Mouse (Mus musculus): ENCODE results near the gene Cdpf1. TPM values are rescaled to one million over a fixed set of nuclear protein-coding genes. Genes with fewer than 3 reads are reported as not detected.
A peak's percentile ranks its signal among the peaks of the same experiment; 100 is the strongest.

Gene Cdpf1
- polyA plus RNA-seq, 1 experiment from 2014 or later, result 19.8 TPM

GRCm38 (mm10) chr15:85829470-85829869 is 18.0 kb upstream of the Cdpf1 start:
- no peak overlapping the region for H3K27ac ChIP-seq (replicated peaks)
- 75% methylated on average over 5 of the region's 5 CpGs for WGBS
- no peak overlapping the region for H3K4me3 ChIP-seq
- ATAC-seq (ENCODE audit: low FRiP score, low read depth), result no peak
- no peak overlapping the region for H3K9ac ChIP-seq (replicated peaks)
- H3K9me3 ChIP-seq, result no peaks in the 10 kb centered on the region
- no peak overlapping the region for H3K4me2 ChIP-seq (replicated peaks)
- H3K27me3 ChIP-seq, result 0 out of 2 replicates have a peak, but pooled peaks cover 6% of the 10 kb centered on the region
- peaks cover 14% of the 10 kb centered on the region for H3K4me1 ChIP-seq
- H3K36me3 ChIP-seq, result no peaks in the 10 kb centered on the region

GRCm38 (mm10) chr15:85828071-85828470 is 16.6 kb upstream of the Cdpf1 start:
- Histone ChIP-seq H3K36me3 (no peaks in the 10 kb centered on the region), H3K4me3 (no peak overlapping the region), H3K9ac (replicated peaks) (no peak overlapping the region), H3K27me3 (0 out of 2 replicates have a peak, but pooled peaks cover 6% of the 10 kb centered on the region), H3K4me2 (replicated peaks) (no peak overlapping the region), H3K4me1 (peaks cover 14% of the 10 kb centered on the region), H3K9me3 (no peaks in the 10 kb centered on the region), H3K27ac (replicated peaks) (no peak overlapping the region)
- no peak for ATAC-seq (ENCODE audit: low FRiP score, low read depth)
- 84% methylated on average over 4 of the region's 4 CpGs for WGBS

GRCm38 (mm10) chr15:85826676-85827075 is 15.2 kb upstream of the Cdpf1 start:
- WGBS, result 74% methylated on average over 5 of the region's 5 CpGs
- H3K9me3 ChIP-seq, result no peaks in the 10 kb centered on the region
- H3K4me1 ChIP-seq, result peaks cover 9% of the 10 kb centered on the region
- H3K27ac ChIP-seq (replicated peaks), result no peak overlapping the region
- ATAC-seq (ENCODE audit: low FRiP score, low read depth), result no peak
- peaks cover 13% of the 10 kb centered on the region for H3K27me3 ChIP-seq
- no peaks in the 10 kb centered on the region for H3K36me3 ChIP-seq
- H3K4me2 ChIP-seq (replicated peaks), result no peak overlapping the region
- H3K4me3 ChIP-seq, result no peak overlapping the region
- no peak overlapping the region for H3K9ac ChIP-seq (replicated peaks)

- Histone ChIP-seq H3K36me3 (no peaks in the 10 kb centered on the region), H3K4me3 (peak overlapping the region; percentile 55), H3K4me1 (peaks cover 13% of the 10 kb centered on the region), H3K27ac (replicated peaks) (no peak overlapping the region), H3K27me3 (peaks cover 30% of the 10 kb centered on the region), H3K9me3 (0 out of 2 replicates have a peak, but pooled peaks cover 2% of the 10 kb centered on the region), H3K9ac (replicated peaks) (no peak overlapping the region), H3K4me2 (replicated peaks) (peak overlapping the region; percentile 94)
- no peak for ATAC-seq (ENCODE audit: low FRiP score, low read depth)
- WGBS, result 16% methylated on average over 4 of the region's 4 CpGs
Measured at GRCm38 (mm10) chr15:85822011-85822359, 10.5 kb upstream of the Cdpf1 start.

- WGBS, result 2% methylated on average over 61 of the region's 65 CpGs
- no peak within 1 kb of the TSS for H3K27ac ChIP-seq (replicated peaks)
Measured at GRCm38 (mm10) chr15:85821203-85822010, 9.9 kb upstream of the Cdpf1 start, which contains the start of gene Pkdrej. TSS of gene Pkdrej (minus strand) at chr15:85821734.

GRCm38 (mm10) chr15:85813428-85813827 is 1.9 kb upstream of the Cdpf1 start:
- Histone ChIP-seq H3K4me3 (no peak overlapping the region), H3K9ac (replicated peaks) (no peak overlapping the region), H3K4me1 (peaks cover 6% of the 10 kb centered on the region), H3K27ac (replicated peaks) (no peak overlapping the region), H3K27me3 (0 out of 2 replicates have a peak, but pooled peaks cover 7% of the 10 kb centered on the region), H3K9me3 (0 out of 2 replicates have a peak, but pooled peaks cover 10% of the 10 kb centered on the region), H3K36me3 (no peaks in the 10 kb centered on the region), H3K4me2 (replicated peaks) (no peak overlapping the region)
- no peak for ATAC-seq (ENCODE audit: low FRiP score, low read depth)
- 79% methylated on average over 10 of the region's 10 CpGs for WGBS

More at GRCm38 (mm10) chr15:85821203-85822010, 9.9 kb upstream of the Cdpf1 start, which contains the start of gene Pkdrej:
- ATAC-seq (ENCODE audit: low FRiP score, low read depth), result peak; percentile 65; the same call in 1 of the 2 replicates
- Histone ChIP-seq H3K4me1 (peaks cover 13% of the 10 kb centered on the region), H3K9me3 (0 out of 2 replicates have a peak, but pooled peaks cover 8% of the 10 kb centered on the region), H3K27me3 (peaks cover 33% of the 10 kb centered on the region), H3K36me3 (no peaks in the 10 kb centered on the region), H3K4me3 (peak within 1 kb of the TSS; percentile 55), H3K4me2 (replicated peaks) (peak within 1 kb of the TSS; percentile 94), H3K9ac (replicated peaks) (peak within 1 kb of the TSS; percentile 75)

GRCm38 (mm10) chr15:85810806-85811521 is 533 bp downstream of the Cdpf1 start:
- Histone ChIP-seq H3K27me3 (no peaks in the 10 kb centered on the region), H3K27ac (replicated peaks) (peak overlapping the region; percentile 80), H3K9ac (replicated peaks) (peak overlapping the region; percentile 75), H3K4me2 (replicated peaks) (peak overlapping the region; percentile 72), H3K4me3 (peak overlapping the region; percentile 70), H3K9me3 (no peaks in the 10 kb centered on the region), H3K4me1 (peaks cover 6% of the 10 kb centered on the region), H3K36me3 (no peaks in the 10 kb centered on the region)
- WGBS, result 6% methylated on average over 36 of the region's 36 CpGs
- peak; percentile 91 for ATAC-seq (ENCODE audit: low FRiP score, low read depth)

- Histone ChIP-seq H3K27ac (replicated peaks) (0 out of 2 replicates have a peak overlapping the region, but pooled peaks have one; percentile 80), H3K4me2 (replicated peaks) (peak overlapping the region; percentile 72), H3K4me1 (peaks cover 6% of the 10 kb centered on the region), H3K9me3 (no peaks in the 10 kb centered on the region), H3K36me3 (no peaks in the 10 kb centered on the region), H3K4me3 (peak overlapping the region; percentile 70; the same call in 1 of the 2 replicates), H3K27me3 (no peaks in the 10 kb centered on the region), H3K9ac (replicated peaks) (peak overlapping the region; percentile 75; the same call in 1 of the 2 replicates)
- 84% methylated on average over 5 of the region's 5 CpGs for WGBS
- no peak for ATAC-seq (ENCODE audit: low FRiP score, low read depth)
Measured at GRCm38 (mm10) chr15:85810462-85810805, 1.1 kb downstream of the Cdpf1 start.

- Histone ChIP-seq H3K9ac (replicated peaks) (no peak overlapping the region), H3K4me2 (replicated peaks) (no peak overlapping the region), H3K4me3 (no peak overlapping the region), H3K36me3 (no peaks in the 10 kb centered on the region), H3K9me3 (no peaks in the 10 kb centered on the region), H3K27me3 (no peaks in the 10 kb centered on the region), H3K4me1 (peaks cover 6% of the 10 kb centered on the region), H3K27ac (replicated peaks) (no peak overlapping the region)
- no peak for ATAC-seq (ENCODE audit: low FRiP score, low read depth)
- WGBS, result 91% methylated on average over 12 of the region's 12 CpGs
Measured at GRCm38 (mm10) chr15:85809091-85809490, 2.4 kb downstream of the Cdpf1 start.

GRCm38 (mm10) chr15:85808434-85808833 is 3.1 kb downstream of the Cdpf1 start:
- ATAC-seq (ENCODE audit: low FRiP score, low read depth), result no peak
- no peaks in the 10 kb centered on the region for H3K36me3 ChIP-seq
- no peaks in the 10 kb centered on the region for H3K27me3 ChIP-seq
- H3K4me1 ChIP-seq, result peaks cover 6% of the 10 kb centered on the region
- no peak overlapping the region for H3K4me3 ChIP-seq
- no peaks in the 10 kb centered on the region for H3K9me3 ChIP-seq
- no peak overlapping the region for H3K9ac ChIP-seq (replicated peaks)
- WGBS, result 38% methylated on average over 8 of the region's 8 CpGs
- no peak overlapping the region for H3K4me2 ChIP-seq (replicated peaks)
- no peak overlapping the region for H3K27ac ChIP-seq (replicated peaks)

- H3K27me3 ChIP-seq, result no peaks in the 10 kb centered on the region
- H3K4me3 ChIP-seq, result no peak overlapping the region
- no peaks in the 10 kb centered on the region for H3K9me3 ChIP-seq
- H3K4me2 ChIP-seq (replicated peaks), result no peak overlapping the region
- no peaks in the 10 kb centered on the region for H3K36me3 ChIP-seq
- H3K27ac ChIP-seq (replicated peaks), result no peak overlapping the region
- H3K9ac ChIP-seq (replicated peaks), result no peak overlapping the region
- peaks cover 6% of the 10 kb centered on the region for H3K4me1 ChIP-seq
- ATAC-seq (ENCODE audit: low FRiP score, low read depth), result no peak
- 85% methylated on average over 6 of the region's 6 CpGs for WGBS
Measured at GRCm38 (mm10) chr15:85808031-85808430, 3.5 kb downstream of the Cdpf1 start.

GRCm38 (mm10) chr15:85807404-85807803 is 4.1 kb downstream of the Cdpf1 start:
- H3K27me3 ChIP-seq, result no peaks in the 10 kb centered on the region
- no peak overlapping the region for H3K27ac ChIP-seq (replicated peaks)
- no peak for ATAC-seq (ENCODE audit: low FRiP score, low read depth)
- H3K9ac ChIP-seq (replicated peaks), result no peak overlapping the region
- H3K36me3 ChIP-seq, result no peaks in the 10 kb centered on the region
- 88% methylated on average over 4 of the region's 4 CpGs for WGBS
- no peak overlapping the region for H3K4me2 ChIP-seq (replicated peaks)
- peaks cover 9% of the 10 kb centered on the region for H3K4me1 ChIP-seq
- H3K4me3 ChIP-seq, result no peak overlapping the region
- H3K9me3 ChIP-seq, result no peaks in the 10 kb centered on the region
